Mouse (Mus musculus) liver, embryonic 14.5 days (tissue): ENCODE data around the gene Ptprn2. TPM values are rescaled to one million over a fixed set of nuclear protein-coding genes. Genes with fewer than 3 reads are reported as not detected.

Source experiments
- ATAC-seq: fragments of 200-750 bp; cut with Nextera tagmentation; 2 replicates; pipeline ENCODE4 v1.8.0; 2017; ENCODE audit warnings: moderate number of reproducible peaks, mild to moderate bottlenecking, moderate library complexity; ENCODE audit not compliant: insufficient read depth
- DNase-seq, 3 experiments: peaks; one replicate each; pipeline ENCODE4 v3.0.0-alpha.2; 2012 to 2013; ENCODE audit warnings: low read depth in 3 of 3, low spot score in 3 of 3
- H3K27ac ChIP-seq: fragments of 300-500 bp; sonication (generic); 2 replicates; pipeline ENCODE4 v1.5.1; 2014; ENCODE audit warnings: moderate library complexity, mild to moderate bottlenecking, control low read depth, inconsistent platforms
- H3K27me3 ChIP-seq: fragments of 300-500 bp; sonication (generic); 2 replicates; pipeline ENCODE4 v1.6.1; 2014; ENCODE audit warnings: mild to moderate bottlenecking, low read length, moderate library complexity; ENCODE audit not compliant: control insufficient read depth, insufficient read depth
- H3K36me3 ChIP-seq: fragments of 300-500 bp; sonication (generic); replicated peaks from 2 replicates; pipeline ENCODE4 v1.6.1; 2014; ENCODE audit warnings: low read depth; ENCODE audit not compliant: control insufficient read depth, insufficient read depth
- H3K4me1 ChIP-seq, 2 experiments: fragments of 200-500 bp in 1 of 2; fragments of 300-500 bp in 1 of 2; sonication (generic) in 1 of 2; replicated peaks; 2 replicates each; pipeline ENCODE4 v1.6.1; 2012 to 2014; ENCODE audit warnings: antibody characterized with exemption in 1 of 2, inconsistent platforms in 1 of 2, low read length in 1 of 2; ENCODE audit not compliant: control insufficient read depth in 2 of 2, insufficient read depth in 2 of 2
- H3K4me2 ChIP-seq: fragments of 300-500 bp; sonication (generic); 2 replicates; pipeline ENCODE4 v1.6.1; 2014; ENCODE audit warnings: low read depth, mild to moderate bottlenecking, control low read depth, moderate library complexity
- H3K4me3 ChIP-seq, 2 experiments: fragments of 200-500 bp in 1 of 2; fragments of 300-500 bp in 1 of 2; sonication (generic) in 1 of 2; 2 replicates each; pipeline ENCODE4 v1.5.1; 2012 to 2014; ENCODE audit warnings: low read depth in 2 of 2, low read length in 2 of 2, mild to moderate bottlenecking in 2 of 2, control low read depth in 1 of 2, inconsistent platforms in 1 of 2, moderate library complexity in 1 of 2; ENCODE audit not compliant: insufficient read depth in 1 of 2
- H3K9ac ChIP-seq: fragments of 300-500 bp; sonication (generic); replicated peaks from 2 replicates; pipeline ENCODE4 v1.6.1; 2014; ENCODE audit warnings: mild to moderate bottlenecking, control low read depth, moderate library complexity
- H3K9me3 ChIP-seq: fragments of 300-500 bp; sonication (generic); 2 replicates; pipeline ENCODE4 v1.6.1; 2016; ENCODE audit warnings: low read length, mixed read lengths; ENCODE audit not compliant: control insufficient read depth
- CTCF ChIP-seq: IDR thresholded peaks from 2 replicates; pipeline ENCODE4 v1.5.1; 2016; ENCODE audit warnings: antibody characterized with exemption, low read depth, control low read depth
- EP300 ChIP-seq: IDR thresholded peaks from 2 replicates; pipeline ENCODE4 v1.6.1; 2016; ENCODE audit warnings: antibody characterized with exemption, low read depth
- WGBS: fragments of 180-500 bp; shearing (Covaris S2); extraction: QIAGEN DNeasy Blood & Tissue Kit; methylation state at CpG from one replicate; pipeline ENCODE4 v1.1.7; 2014; ENCODE audit not compliant: insufficient replicate concordance; 5-methylcytosine and 5-hydroxymethylcytosine counted together
- polyA plus RNA-seq, 2 experiments: library from polyadenylated mRNA; depleted of rRNA in 1 of 2; stranded (reverse) in 1 of 2; unstranded in 1 of 2; fragments of >200 nt; fragmentation: Nextera tagmentation in 1 of 2; extraction: Ambion mirVana in 1 of 2; gene quantifications; 2 replicates each; pipeline versions ENCODE4 v1.2.1 to v1.2.3; 2012 to 2014

The Ptprn2 gene
- polyA plus RNA-seq, 2 experiments, result 0.04 TPM; not detected in 1

- 24% methylated on average over 3 of the region's 3 CpGs for WGBS
- Histone ChIP-seq H3K4me1 (no peaks in the 10 kb centered on the region), H3K9me3 (no peaks in the 10 kb centered on the region), H3K27me3 (no peaks in the 10 kb centered on the region), H3K27ac (no peak overlapping the region), H3K4me2 (no peak overlapping the region), H3K36me3 (no peaks in the 10 kb centered on the region), H3K4me3 (no peak overlapping the region), H3K9ac (no peak overlapping the region)
- TF ChIP-seq EP300 (no peak), CTCF (no peak)
- ATAC-seq (no peak), DNase-seq (no peak)
These were observed 562.1 kb downstream of the Ptprn2 start for GRCm38 (mm10) chr12:117047384-117048251.

DNA sequence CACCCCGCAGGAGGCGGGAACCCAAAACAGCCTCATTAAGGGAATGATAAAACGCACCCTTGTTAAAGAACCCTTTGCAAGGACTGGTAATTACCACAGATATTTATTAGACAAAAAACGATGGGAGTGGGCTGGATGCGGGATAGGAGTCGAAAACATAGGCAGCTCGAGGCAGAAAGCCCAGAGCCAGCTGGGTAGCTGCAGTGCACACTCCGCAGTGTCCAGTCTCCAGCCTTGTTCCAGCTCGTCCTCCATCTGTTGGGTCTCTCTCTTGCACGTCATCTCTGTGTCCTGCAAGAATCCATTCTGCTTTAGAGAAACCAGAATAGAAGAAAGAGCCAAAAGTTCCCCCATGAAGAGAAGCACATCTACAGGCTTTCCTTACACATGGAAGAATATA, 564.3 kb downstream of the Ptprn2 start:
- no peak for ATAC-seq
- Histone ChIP-seq H3K4me2 (no peak overlapping the region), H3K27ac (no peak overlapping the region), H3K4me3 (no peak overlapping the region), H3K9ac (no peak overlapping the region), H3K36me3 (no peaks in the 10 kb centered on the region), H3K27me3 (no peaks in the 10 kb centered on the region), H3K9me3 (no peaks in the 10 kb centered on the region), H3K4me1 (no peaks in the 10 kb centered on the region)
- no peak for DNase-seq
- 74% methylated on average over 10 of the region's 10 CpGs for WGBS
- no peak for TF ChIP-seq CTCF
- TF ChIP-seq EP300, result no peak

DNA sequence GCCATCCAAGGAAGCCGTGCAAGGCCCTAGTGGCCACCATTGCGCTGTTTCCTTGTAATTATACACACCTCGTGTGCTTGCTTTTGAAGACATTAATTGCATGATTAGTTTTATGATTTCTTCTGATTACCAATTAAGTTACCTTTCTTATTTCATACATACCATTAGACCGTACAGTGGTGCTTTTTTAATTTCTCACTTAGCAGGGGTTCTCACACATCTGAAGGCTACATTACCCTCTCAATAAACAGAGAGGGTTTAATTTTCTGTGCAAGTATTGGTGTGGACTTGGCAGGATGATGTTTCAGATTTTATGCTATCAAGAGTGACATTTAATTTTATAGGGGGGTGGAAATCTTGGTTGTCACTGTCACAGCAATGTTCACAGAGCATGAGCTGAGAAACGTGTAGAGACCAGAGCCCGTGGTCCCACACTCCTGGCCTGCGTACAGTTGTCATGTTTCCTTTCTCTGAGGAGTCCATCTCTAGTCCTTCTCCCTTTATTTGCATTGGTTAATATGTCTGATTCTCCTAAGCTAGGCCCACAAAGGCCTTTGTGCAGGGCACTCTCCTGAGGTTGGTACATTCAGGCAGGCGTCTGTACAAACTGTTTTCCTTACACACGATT, 567.8 kb downstream of the Ptprn2 start:
- Histone ChIP-seq H3K9me3 (no peaks in the 10 kb centered on the region), H3K4me3 (no peak overlapping the region), H3K36me3 (no peaks in the 10 kb centered on the region), H3K27me3 (no peaks in the 10 kb centered on the region), H3K4me1 (no peaks in the 10 kb centered on the region), H3K27ac (no peak overlapping the region), H3K9ac (no peak overlapping the region), H3K4me2 (no peak overlapping the region)
- TF ChIP-seq CTCF (no peak), EP300 (no peak)
- ATAC-seq (no peak), DNase-seq (no peak)
- WGBS, result 67% methylated on average over 9 of the region's 9 CpGs

DNA sequence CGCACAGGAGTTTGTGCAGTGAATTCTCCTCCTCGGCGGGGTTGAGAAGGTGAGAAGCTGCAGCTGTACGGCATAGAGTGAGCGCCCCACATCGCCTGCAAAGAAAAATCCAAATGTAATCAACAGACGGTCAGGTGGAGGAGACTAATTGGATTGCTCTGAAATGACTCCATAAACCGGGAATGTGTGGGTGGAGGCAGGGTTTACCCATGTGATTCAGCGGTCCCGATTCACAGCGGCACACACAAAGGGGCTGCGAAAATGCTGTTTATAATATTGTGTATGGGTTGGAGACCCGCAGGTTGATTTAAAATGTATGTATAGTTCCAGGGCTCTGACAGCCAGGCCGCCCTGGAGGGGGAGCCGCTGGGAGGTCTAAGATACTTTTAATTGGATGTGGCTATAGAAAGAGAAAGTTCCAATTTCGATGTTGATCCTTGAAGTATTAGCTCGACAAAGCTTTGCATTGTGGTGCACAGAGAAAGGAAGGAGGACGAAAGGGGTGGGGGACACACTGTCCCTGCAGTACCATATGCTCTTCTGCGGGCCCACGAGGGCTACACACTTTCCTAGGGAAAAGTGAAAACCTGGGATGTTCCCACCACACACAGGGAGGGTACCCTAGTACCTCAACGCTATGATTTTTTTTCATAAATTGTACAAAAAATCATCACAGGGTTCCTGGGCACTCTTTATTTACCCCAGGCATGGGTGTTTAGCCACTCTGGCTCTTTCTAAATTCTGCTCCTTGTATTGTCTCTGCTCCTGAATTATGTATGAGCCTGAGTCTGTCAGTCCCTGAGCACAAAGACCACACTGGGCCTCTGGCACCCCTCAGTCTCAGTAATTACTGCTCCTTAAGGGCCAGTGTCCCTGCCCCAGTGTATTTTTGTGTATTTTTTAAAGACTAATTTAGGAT, 568.6 kb downstream of the Ptprn2 start:
- no peak overlapping the region for H3K4me3 ChIP-seq

More for the DNA sequence above, 568.6 kb downstream of the Ptprn2 start:
- H3K27me3 ChIP-seq, result no peaks in the 10 kb centered on the region
- no peak overlapping the region for H3K27ac ChIP-seq
- TF ChIP-seq EP300 (no peak), CTCF (no peak)
- no peaks in the 10 kb centered on the region for H3K36me3 ChIP-seq
- WGBS, result 52% methylated on average over 21 of the region's 21 CpGs
- no peak overlapping the region for H3K9ac ChIP-seq
- H3K4me1 ChIP-seq, result no peaks in the 10 kb centered on the region
- H3K4me2 ChIP-seq, result no peak overlapping the region
- DNase-seq (no peak), ATAC-seq (no peak)
- H3K9me3 ChIP-seq, result no peaks in the 10 kb centered on the region
